8 mouse cellular contexts compared by ENCODE assay signal in the genomic region with DNA sequence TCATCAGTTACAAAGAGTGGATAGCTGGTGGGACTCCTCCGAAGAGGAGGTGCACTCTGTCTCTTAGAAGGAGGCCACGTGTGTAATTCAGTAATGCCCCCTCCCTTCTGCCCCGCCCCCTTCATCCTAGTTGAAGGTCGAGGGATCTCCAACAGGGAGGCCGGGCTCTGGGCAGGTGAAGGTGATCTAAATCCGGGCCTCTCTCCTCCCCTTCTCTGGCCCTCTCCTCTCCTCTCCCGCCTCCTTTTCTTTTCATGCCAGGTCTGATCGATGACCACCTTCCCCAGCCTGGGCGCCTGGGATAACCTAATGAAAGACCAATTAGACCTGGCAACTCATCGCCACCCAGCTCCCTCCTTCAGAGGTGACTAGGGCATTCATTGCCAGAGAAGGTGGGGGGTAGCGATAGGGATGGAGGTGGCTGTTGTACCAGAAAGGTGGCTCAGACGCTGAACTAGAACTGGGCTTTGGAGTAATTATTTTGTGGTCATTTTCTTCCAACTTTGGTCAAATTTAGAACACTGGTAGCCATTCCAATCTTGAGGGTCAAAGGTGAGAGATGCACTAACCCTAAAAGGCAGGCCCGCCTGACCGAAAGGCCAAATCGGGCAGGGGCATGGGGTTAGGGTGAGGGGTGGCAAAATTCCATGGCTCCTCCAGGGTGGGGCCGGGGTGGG. TPM values are rescaled to one million over a fixed set of nuclear protein-coding genes. Genes with fewer than 3 reads are reported as not detected.
DNase-seq lines count a peak whose midpoint lies in the region; ATAC-seq and TF ChIP-seq lines count a peak whose summit lies in the region.

No protein-coding gene starts in this region.

- WGBS in heart, embryonic 10.5 days, result 8% methylated on average over 16 of the region's 16 CpGs
- 1% methylated on average over 16 of the region's 16 CpGs for WGBS in forebrain, embryonic 12.5 days
- 3% methylated on average over 16 of the region's 16 CpGs for WGBS in midbrain, embryonic 13.5 days
- WGBS in thymus, adult 2 months, result 14% methylated on average over 16 of the region's 16 CpGs

- no peak for TF ChIP-seq CTCF in thymus, adult 2 months (IDR thresholded peaks at IDR 0.05; ENCODE audit: borderline replicate concordance, control insufficient read depth, extremely low read depth, insufficient read depth, low read length, poor library complexity)

- H3K27me3 ChIP-seq in heart, embryonic 10.5 days (ENCODE audit: insufficient read depth, poor library complexity, severe bottlenecking), result peaks cover 68% of the 10 kb centered on the region
- H3K27me3 ChIP-seq in forebrain, embryonic 12.5 days, result peaks cover 63% of the 10 kb centered on the region
- peaks cover 76% of the 10 kb centered on the region for H3K27me3 ChIP-seq in midbrain, embryonic 13.5 days
- H3K27me3 ChIP-seq in thymus, adult 2 months (ENCODE audit: control insufficient read depth, insufficient read depth, low read length), result peaks cover 7% of the 10 kb centered on the region; the same call in 1 of the 2 replicates

- peak overlapping the region; percentile 61 for H3K4me2 ChIP-seq in forebrain, embryonic 12.5 days
- peak overlapping the region; percentile 59 for H3K4me2 ChIP-seq in midbrain, embryonic 13.5 days (replicated peaks)

- peak overlapping the region; percentile 62 for H3K27ac ChIP-seq in heart, embryonic 10.5 days
- peak overlapping the region; percentile 93 for H3K27ac ChIP-seq in forebrain, embryonic 12.5 days
- peak overlapping the region; percentile 87 for H3K27ac ChIP-seq in midbrain, embryonic 13.5 days
- H3K27ac ChIP-seq in thymus, adult 2 months (ENCODE audit: control insufficient read depth, insufficient read depth, low read length), result no peak overlapping the region

- H3K4me3 ChIP-seq in heart, embryonic 10.5 days, result peak overlapping the region; percentile 33
- H3K4me3 ChIP-seq in forebrain, embryonic 12.5 days (replicated peaks), result peak overlapping the region; percentile 54
- H3K4me3 ChIP-seq in midbrain, embryonic 13.5 days (replicated peaks), result peak overlapping the region; percentile 54
- H3K4me3 ChIP-seq in thymus, adult 2 months (ENCODE audit: control insufficient read depth, insufficient read depth, low read length), result no peak overlapping the region

- no peak for TF ChIP-seq POLR2A in thymus, adult 2 months (IDR thresholded peaks at IDR 0.05; ENCODE audit: control insufficient read depth, extremely low read depth, insufficient read depth, low read length, poor library complexity)

- ATAC-seq in forebrain, embryonic 12.5 days (ENCODE audit: low FRiP score), result 0 out of 2 replicates have a peak, but pooled peaks have one; percentile 2
- ATAC-seq in midbrain, embryonic 13.5 days, result 0 out of 2 replicates have a peak, but pooled peaks have one; percentile 16

- H3K36me3 ChIP-seq in heart, embryonic 10.5 days, result no peaks in the 10 kb centered on the region
- H3K36me3 ChIP-seq in forebrain, embryonic 12.5 days (replicated peaks), result no peaks in the 10 kb centered on the region
- H3K36me3 ChIP-seq in midbrain, embryonic 13.5 days, result no peaks in the 10 kb centered on the region
- H3K36me3 ChIP-seq in thymus, adult 2 months (ENCODE audit: control insufficient read depth, insufficient read depth, low read length), result no peaks in the 10 kb centered on the region

- no peaks in the 10 kb centered on the region for H3K9me3 ChIP-seq in heart, embryonic 10.5 days
- H3K9me3 ChIP-seq in forebrain, embryonic 12.5 days, result no peaks in the 10 kb centered on the region
- H3K9me3 ChIP-seq in midbrain, embryonic 13.5 days, result no peaks in the 10 kb centered on the region

- H3K9ac ChIP-seq in forebrain, embryonic 12.5 days, result peak overlapping the region; percentile 47
- H3K9ac ChIP-seq in midbrain, embryonic 13.5 days (replicated peaks), result peak overlapping the region; percentile 85

- H3K4me1 ChIP-seq in heart, embryonic 10.5 days, result peaks cover 24% of the 10 kb centered on the region
- peaks cover 26% of the 10 kb centered on the region for H3K4me1 ChIP-seq in forebrain, embryonic 12.5 days
- H3K4me1 ChIP-seq in midbrain, embryonic 13.5 days (replicated peaks), result peaks cover 20% of the 10 kb centered on the region
- H3K4me1 ChIP-seq in thymus, adult 2 months (replicated peaks; ENCODE audit: control insufficient read depth, insufficient read depth, low read length), result no peaks in the 10 kb centered on the region

- DNase-seq in heart, embryonic 10.5 days (ENCODE audit: low spot score), result no peak
- DNase-seq in heart, adult 8-10 months (ENCODE audit: low spot score), result no peak
- peak; percentile 75 for DNase-seq in kidney, adult 18-20 months
- no peak for DNase-seq in cerebellum, adult 8-10 months
- DNase-seq in thymus, adult 2 months, result no peak
- no peak for DNase-seq in MN1 (ENCODE audit: low spot score)

RNA-seq across cellular contexts. Expression of a gene that starts 1.2 kb away (rescaled TPM):
- polyA plus RNA-seq in heart, embryonic 10.5 days (2016; fragmentation: Nextera tagmentation; extraction: Ambion mirVana), result 16.2 and 48.0 TPM in 2 replicates
- 10 to 100 TPM; 12.5 to 23.1 (median 20.3) TPM for total RNA-seq in heart, adult 8-10 months (2022)
- polyA plus RNA-seq in forebrain, embryonic 12.5 days (2016; fragmentation: Nextera tagmentation; extraction: Ambion mirVana), result 129 and 162 TPM in 2 replicates
- 132 and 143 TPM in 2 replicates for polyA plus RNA-seq in midbrain, embryonic 13.5 days (2015; fragmentation: Nextera tagmentation; extraction: Ambion mirVana)
- 12.8 and 14.7 TPM in 2 replicates for polyA plus RNA-seq in thymus, adult 2 months (2012; rRNA removed)
